Mouse (Mus musculus) c-Kit-negative CD71-positive TER-119-positive erythroid progenitor cells, embryonic 14.5 days (primary cell): ENCODE results near the gene H2afj.

ENCODE experiments used
- DNase-seq: peaks from one replicate; pipeline ENCODE4 v3.0.0-alpha.2; 2013; ENCODE audit warnings: low read depth, low spot score

The H2afj gene

DNA sequence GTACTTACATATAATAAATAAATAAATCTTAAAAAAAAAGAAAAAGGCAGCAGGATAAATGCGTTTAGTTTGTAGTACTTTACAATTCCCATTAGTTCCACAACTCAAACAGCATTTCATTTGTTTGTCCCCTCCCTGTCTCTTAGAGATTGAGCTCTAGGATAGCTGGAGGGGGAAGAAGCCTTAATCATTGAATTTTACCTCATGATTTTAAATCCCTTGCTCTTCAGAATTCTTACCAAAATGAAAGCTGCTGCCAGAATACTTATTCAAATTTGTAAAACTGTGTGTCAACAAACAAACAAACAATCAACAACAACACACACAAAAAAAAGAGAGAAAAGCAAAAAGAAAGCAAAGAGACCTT lies 2.7 kb upstream of the H2afj start:
- no peak for DNase-seq

DNA sequence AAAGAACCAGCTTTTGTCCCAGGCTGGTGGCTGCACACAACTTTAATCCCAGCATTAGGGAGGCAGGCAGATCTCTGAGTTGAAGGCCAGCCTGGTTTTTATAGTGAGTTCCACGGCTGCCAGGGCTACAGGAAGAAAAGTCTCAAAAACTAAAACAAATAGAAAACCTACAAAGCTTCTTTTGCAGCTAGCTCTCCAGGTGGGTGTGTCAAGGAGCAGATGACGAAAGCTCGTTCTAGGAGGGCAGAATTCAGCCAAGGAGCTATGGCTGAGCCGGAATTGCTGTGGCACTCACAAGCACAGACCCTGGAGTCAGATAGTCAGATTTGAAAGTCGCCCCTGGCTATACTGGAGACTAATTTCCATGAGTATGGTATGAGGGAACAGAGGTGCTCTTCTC lies 1.2 kb upstream of the H2afj start:
- DNase-seq, result no peak

DNA sequence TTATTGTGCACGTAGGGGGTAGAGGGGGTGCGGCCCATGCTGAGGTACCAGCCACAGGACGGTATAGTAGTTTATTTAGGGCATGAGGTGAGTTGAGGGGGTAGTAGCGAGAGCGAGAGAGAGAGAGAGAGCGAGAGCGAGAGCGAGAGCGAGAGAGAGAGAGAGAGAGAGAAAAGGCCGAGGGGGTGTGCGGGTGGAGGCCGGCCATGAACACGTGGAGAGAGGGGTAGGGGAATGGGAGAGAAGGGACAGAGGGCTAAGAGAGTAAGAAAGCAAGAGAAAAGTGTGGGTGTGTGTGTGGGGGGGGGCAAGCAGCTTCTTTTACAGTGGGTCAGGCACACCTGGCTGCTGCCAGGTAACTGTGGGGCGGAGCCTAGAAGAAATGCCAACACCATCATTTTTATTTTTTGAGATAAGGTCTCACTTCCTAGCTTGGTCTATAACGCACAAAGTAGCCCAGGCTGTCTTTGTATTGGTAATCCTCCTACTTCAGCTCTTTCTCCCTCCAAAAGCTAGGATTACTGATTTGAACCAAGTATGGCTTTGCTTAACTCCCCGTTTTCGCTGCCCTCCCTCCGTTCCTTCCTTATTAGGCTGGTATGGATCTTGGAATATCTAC lies 540 bp upstream of the H2afj start:
- no peak for DNase-seq

DNA sequence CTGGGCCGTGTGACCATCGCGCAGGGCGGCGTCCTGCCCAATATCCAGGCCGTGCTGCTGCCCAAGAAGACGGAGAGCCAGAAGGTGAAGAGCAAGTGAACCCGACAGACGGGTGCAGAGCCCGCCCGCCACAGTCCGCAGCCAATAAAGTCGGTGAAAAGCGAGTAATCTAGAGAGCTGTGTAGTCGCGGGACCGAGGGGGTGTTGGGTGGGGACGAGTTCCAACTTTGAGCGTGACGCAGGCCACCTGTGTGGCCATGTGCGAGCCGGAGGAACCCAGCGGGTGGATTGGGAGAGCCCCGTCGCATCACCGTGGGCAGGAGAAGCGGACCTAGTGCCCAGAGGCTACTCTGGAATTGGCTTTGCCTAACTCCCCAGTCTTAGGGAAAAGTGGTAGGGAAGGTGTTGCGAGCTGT lies 595 bp downstream of the H2afj start:
- no peak for DNase-seq

DNA sequence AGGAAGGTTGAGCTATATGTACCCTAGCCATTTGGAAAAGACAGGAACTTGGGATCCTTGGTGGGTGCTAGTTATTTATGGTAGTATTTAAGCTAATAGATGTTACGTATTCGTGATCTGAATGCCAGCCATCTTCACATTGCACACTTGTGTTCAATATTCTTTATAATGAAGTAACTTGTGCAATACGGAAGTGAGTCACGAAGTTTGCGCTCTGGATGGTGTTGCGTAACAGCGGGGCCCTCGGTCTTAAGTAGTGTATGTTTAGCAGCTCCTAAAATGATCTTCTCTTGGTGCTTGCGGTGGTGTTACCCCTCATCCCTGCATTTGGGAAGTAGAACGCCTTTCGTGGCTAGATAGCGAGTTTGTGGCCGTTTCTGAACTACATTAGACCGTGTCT lies 1.0 kb downstream of the H2afj start:
- DNase-seq, result no peak

DNA sequence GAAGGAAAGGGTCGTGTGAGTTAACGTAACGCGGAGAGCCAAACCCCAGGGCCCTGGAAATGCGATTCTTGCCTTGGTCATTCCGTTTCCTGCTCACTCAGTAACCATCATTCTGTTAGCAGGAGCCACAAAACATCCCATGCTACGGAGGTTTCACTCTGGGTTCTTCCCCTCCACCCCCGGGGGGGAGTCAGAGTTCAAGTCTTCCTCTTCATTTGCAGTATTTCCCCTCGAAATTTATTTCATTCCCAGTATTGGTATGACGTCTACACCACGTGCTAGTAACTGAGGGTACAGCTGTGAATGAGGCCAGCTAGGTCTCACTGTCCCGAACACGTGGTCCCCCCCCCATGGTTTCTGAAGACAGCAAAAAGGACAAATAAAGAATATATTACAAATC lies 1.6 kb downstream of the H2afj start:
- DNase-seq, result no peak

GRCm38 (mm10) chr6:136811196-136811595 lies 3.2 kb downstream of the H2afj start:
- DNase-seq, result no peak

DNA sequence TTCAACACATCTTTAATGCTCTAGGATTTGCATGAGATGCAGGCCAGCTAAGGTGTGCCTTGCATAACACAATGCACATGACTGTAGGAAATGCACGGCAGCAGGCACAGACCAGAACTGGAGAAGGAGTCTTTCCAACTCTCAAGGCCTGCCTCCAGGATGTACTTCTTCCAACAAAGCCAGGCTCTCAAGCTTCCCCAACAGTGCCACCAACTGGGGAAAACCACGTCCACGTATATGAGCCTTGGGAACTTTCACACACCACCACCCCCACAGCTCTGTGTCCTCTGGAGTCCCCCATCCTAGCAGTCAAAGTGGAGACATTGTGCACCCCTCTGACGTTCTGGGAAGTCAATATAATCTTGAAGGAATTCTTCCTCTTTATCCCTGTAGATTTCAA lies 5.1 kb downstream of the H2afj start:
- no peak for DNase-seq

- no peak for DNase-seq
Observed at GRCm38 (mm10) chr6:136815381-136815780, 7.3 kb downstream of the H2afj start.

DNA sequence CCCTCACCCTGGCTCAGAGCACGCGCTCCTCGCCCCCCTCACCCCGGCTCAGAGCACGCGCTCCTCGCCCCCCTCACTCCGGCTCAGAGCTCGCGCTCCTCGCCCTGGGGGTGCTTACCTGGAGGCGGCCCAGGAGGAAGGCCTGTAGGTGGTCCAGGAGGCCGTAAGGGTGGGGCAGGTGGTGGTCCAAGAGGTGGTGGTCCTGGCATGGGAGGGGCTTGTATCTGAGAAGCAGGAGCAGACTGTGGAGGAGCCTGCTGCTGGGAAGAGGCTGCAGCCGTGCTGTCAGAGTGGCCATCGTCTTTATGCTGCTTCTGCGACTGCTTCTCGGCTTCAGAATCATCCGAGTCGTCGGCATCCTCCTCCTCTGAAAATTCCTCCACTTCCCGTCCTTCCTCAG lies 8.8 kb downstream of the H2afj start:
- no peak for DNase-seq

- no peak for DNase-seq
Observed at GRCm38 (mm10) chr6:136817549-136817948, 9.5 kb downstream of the H2afj start.

DNA sequence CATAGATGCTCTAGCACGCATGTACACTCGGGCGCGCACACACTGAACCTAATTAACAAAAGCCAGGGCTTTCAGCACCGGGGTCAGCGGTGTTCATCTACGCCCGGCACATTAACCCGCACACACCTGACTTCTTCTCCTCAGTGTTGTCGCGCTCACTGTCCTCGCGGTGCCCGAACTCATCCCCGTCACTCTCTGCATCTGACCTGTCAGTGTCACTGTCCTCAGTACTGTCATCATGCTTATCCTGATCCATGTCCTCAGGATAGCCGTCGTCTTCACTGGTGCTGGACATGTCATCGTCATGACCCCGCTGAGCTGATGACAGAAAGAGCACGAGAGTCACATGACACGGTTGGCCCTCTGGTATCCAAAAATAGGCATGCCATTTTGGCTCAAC lies 12.3 kb downstream of the H2afj start:
- no peak for DNase-seq

DNA sequence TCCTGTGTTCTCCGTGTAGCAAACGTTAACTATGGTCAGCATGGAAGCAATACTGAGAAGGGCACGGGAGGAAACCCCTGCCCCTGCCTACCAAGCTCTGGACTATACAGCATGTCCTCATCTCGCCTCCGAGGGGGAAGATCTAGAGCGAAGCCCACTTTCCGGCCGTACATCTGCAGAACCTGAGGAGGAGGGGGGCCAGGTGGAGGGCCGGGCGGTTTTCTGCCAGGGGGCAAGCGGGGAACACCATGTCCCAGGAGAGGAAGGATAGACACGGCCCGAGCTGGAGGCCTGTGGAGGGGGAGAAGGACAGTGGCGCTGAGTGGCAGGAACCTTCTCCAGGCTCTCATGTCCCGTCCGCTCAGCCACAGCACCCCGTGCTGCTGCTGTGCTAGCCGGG lies 13.0 kb downstream of the H2afj start:
- DNase-seq, result no peak

GRCm38 (mm10) chr6:136824987-136825386 lies 16.9 kb downstream of the H2afj start:
- no peak for DNase-seq

GRCm38 (mm10) chr6:136827116-136827515 lies 19.1 kb downstream of the H2afj start:
- DNase-seq, result no peak

DNA sequence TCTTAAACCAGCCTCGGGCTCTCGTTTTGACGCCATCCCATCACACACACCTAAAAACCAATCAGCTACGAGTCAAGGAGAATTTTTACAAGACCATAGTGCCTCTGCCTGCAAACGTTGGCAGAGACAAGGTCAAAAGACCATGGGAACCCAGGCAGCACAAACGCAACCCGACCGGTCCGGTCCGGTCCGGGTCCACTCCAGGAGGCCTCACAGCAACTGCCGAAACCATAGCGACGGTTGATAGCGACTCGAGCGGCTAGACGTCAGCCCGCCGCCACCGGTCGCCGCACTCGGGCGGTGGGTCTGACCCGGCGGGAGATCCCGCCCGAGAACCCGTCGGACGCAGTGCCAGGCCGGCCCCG lies 19.5 kb downstream of the H2afj start, which contains the start of gene BC049715:
Gene BC049715 (plus strand): TSS at position 111 of the 365 bp plus-strand sequence.
- peak; percentile 37 for DNase-seq

GRCm38 (mm10) chr6:136827881-136828561 lies 20.0 kb downstream of the H2afj start, which contains the start of gene Wbp11:
Wbp11 (minus strand) TSS chr6:136828233.
- DNase-seq, result peak; percentile 94

DNA sequence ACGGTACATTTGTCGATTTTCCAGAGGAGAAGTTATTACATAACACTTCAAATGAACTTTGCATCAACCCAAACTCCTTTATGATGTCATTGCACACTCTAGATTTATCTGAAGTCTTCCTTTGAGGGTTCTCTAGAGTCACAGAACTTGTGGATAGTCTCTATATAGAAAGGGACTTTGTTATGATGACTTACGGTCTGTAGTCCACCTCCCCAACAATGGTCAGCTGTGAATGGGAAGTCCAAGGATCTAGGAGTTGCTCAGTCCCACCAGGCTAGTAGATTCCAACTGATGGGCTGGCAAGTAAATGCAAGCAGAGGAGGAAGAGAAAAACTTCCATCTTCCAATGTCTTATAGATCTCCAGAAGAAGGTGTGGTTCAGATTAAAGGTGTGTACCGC lies 20.6 kb downstream of the H2afj start:
- no peak for DNase-seq

DNA sequence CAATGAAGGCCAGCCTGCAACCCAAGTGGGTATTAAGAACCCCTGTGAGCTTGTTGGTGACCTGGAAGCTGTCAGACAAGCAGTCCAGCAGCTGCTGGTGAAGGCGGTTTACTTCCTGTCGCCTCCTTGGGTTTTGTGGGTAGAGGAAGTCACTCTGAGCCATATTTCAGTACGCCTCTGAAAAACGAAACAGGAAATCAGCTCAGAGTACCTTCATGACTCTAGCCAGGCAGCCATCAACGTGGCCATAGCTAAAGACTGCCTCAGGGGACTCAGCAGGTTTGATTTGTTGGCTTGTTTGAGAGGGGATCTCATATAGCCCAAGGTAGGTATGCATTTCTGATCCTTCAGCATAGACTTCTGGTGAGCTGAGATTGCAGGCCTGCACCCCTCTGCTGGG lies 23.7 kb downstream of the H2afj start:
- no peak for DNase-seq

- no peak for DNase-seq
Observed at GRCm38 (mm10) chr6:136835352-136835751, 27.3 kb downstream of the H2afj start, which contains the start of gene Smco3. Smco3 (minus strand) TSS chr6:136835452.

DNA sequence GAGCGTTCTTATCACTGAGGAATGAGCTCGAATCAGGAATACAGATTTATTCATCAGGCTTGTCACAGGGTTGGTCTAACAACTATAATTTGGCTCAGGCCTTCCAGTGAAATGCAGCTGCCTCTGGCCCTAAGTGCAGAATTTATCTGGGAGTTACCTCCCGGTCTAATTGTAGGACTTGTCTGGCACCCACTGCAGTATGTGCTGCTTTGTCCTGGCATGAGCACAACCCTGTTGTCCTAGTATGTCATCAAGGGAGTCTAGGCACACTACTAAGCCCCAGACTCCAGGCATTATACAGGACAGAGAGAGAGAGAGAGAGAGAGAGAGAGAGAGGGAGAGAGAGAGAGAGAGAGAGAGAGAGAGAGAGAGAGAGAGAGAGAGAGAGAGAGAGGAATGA lies 29.3 kb downstream of the H2afj start:
- no peak for DNase-seq

GRCm38 (mm10) chr6:136844903-136845302 lies 36.9 kb downstream of the H2afj start:
- no peak for DNase-seq

DNA sequence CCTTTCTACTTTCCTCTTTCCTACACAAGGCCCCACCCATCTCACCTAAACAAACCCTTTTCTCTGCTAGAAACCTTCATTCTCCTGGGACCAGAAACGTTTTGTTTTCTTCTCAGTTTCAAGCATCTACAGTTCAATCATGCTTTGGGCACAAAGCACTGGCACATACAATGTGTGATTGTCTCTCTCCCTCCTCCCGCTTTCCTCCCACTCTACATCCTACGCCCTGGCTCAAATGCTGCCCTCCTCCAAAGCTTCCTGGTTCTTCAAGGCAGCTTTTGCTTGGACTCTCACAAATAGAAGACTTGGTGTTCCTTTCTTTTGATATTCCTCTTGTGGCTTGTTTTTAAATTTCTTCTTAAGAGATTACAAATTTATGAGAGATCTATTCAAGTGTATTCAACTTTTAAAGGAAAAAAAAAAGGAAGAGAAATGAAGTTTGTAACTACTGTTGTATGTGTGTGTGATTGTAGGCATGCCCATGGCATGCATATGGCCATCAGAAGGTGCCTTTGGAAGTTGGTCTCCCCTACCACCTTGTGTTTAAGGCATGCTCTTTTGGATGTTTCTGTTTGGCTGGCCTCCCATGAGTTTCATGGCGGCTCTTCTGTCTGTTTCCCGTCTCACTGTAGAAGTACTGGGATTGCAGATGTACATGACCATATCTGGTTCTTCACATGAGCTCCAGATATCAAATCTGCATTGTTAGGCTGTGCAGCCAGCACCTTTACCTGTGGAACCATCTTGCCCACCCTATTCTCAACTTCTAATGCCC lies 37.8 kb downstream of the H2afj start:
- DNase-seq, result no peak
